ENCODE assay signal across 17 mouse cellular contexts in genomic region chr3:21484052-21484451, GRCm38 (mm10).
DNase-seq lines count a peak whose midpoint lies in the region; ATAC-seq and TF ChIP-seq lines count a peak whose summit lies in the region.
"Had no signal": no experiment of that assay in that cellular context is flagged by ENCODE, and none has a peak within 500 bp of the region (broad histone marks: within the 10 kb centered on the region; RNA-seq: fewer than 3 reads in every experiment).

No protein-coding gene starts in this region.

- no peaks in the 10 kb centered on the region for H3K36me3 ChIP-seq in forebrain, embryonic 15.5 days
- H3K36me3 ChIP-seq: intestine, embryonic 15.5 days; liver, embryonic 13.5 days; neural tube, embryonic 12.5 days had no signal

- H3K9me3 ChIP-seq in forebrain, embryonic 15.5 days: no peaks in the 10 kb centered on the region
- H3K9me3 ChIP-seq: intestine, embryonic 15.5 days; liver, embryonic 13.5 days; neural tube, embryonic 12.5 days had no signal

- no peak for TF ChIP-seq CTCF in cortical plate, adult 2 months (IDR thresholded peaks at IDR 0.05; ENCODE audit: extremely low read depth, insufficient read depth, low read length)

- no peak overlapping the region for H3K9ac ChIP-seq in forebrain, embryonic 15.5 days (replicated peaks)
- H3K9ac ChIP-seq: intestine, embryonic 15.5 days; liver, embryonic 13.5 days; neural tube, embryonic 12.5 days had no signal

- no peak overlapping the region for H3K4me2 ChIP-seq in forebrain, embryonic 15.5 days (replicated peaks)
- H3K4me2 ChIP-seq: intestine, embryonic 15.5 days; liver, embryonic 13.5 days; neural tube, embryonic 12.5 days had no signal

- no peak for TF ChIP-seq POLR2A in cortical plate, adult 2 months (IDR thresholded peaks at IDR 0.05; ENCODE audit: extremely low read depth, insufficient read depth, low read length)

- H3K4me3 ChIP-seq in cortical plate, adult 2 months (ENCODE audit: insufficient read depth, low read length): no peak overlapping the region
- H3K4me3 ChIP-seq in forebrain, embryonic 15.5 days: no peak overlapping the region
- H3K4me3 ChIP-seq: intestine, embryonic 15.5 days; liver, embryonic 13.5 days; neural tube, embryonic 12.5 days had no signal

- H3K27ac ChIP-seq in cortical plate, adult 2 months (ENCODE audit: insufficient read depth, low read length): peak overlapping the region; percentile 59; the same call in 1 of the 2 replicates
- H3K27ac ChIP-seq in forebrain, embryonic 15.5 days (replicated peaks): no peak overlapping the region
- H3K27ac ChIP-seq: intestine, embryonic 15.5 days; kidney, postnatal 0 days; liver, embryonic 13.5 days; neural tube, embryonic 12.5 days had no signal

- H3K27me3 ChIP-seq in forebrain, embryonic 15.5 days: no peaks in the 10 kb centered on the region
- H3K27me3 ChIP-seq: intestine, embryonic 15.5 days; liver, embryonic 13.5 days; neural tube, embryonic 12.5 days had no signal

- peak; percentile 69 for ATAC-seq in megakaryocyte, adult 5-6 weeks (ENCODE audit: poor library complexity, severe bottlenecking)
- ATAC-seq in forebrain, embryonic 15.5 days (replicated peaks): no peak
- ATAC-seq: activated CD4-positive, CD25-positive, alpha-beta regulatory T cell, adult 4 months; intestine, embryonic 15.5 days; lung, postnatal 0 days had no signal

- WGBS in forebrain, embryonic 15.5 days: 76% methylated on average over 2 of the region's 2 CpGs

- DNase-seq in layer of hippocampus, adult 9-11 months: peak; percentile 74
- DNase-seq in layer of hippocampus, postnatal 25 days (ENCODE audit: extremely low spot score in 1 of 2, low spot score in 1 of 2): no peak
- peak; percentile 22 for DNase-seq in adipocyte (ENCODE audit: low spot score)
- DNase-seq in lung, adult 18-20 months: no peak
- no peak for DNase-seq in T-cell, adult 2 months (ENCODE audit: low spot score)
- DNase-seq: cerebellum, adult 11 months; cerebellum, postnatal 25 days; liver, embryonic 13.5 days; thymus, postnatal 4 days had no signal

- H3K4me1 ChIP-seq in cortical plate, adult 2 months (ENCODE audit: control insufficient read depth, insufficient read depth, low read length): peaks cover 4% of the 10 kb centered on the region; the same call in 1 of the 2 replicates
- H3K4me1 ChIP-seq in forebrain, embryonic 15.5 days: peaks cover 5% of the 10 kb centered on the region
- H3K4me1 ChIP-seq: liver, embryonic 13.5 days had no signal

Comparison
In these comparisons a context has a peak if more than half of its experiments do, and no peak if none do; other contexts are left out.
1. DNase-seq: peak in layer of hippocampus, adult 9-11 months (single experiment) and adipocyte (single experiment); none in layer of hippocampus, postnatal 25 days (0 of 2), lung, adult 18-20 months (0 of 2) and T-cell, adult 2 months (single experiment).